Mouse (Mus musculus) liver, adult (tissue): ENCODE results near the gene Tpm4.

ENCODE experiments used
- GATA4 ChIP-seq: IDR thresholded peaks from 2 replicates; pipeline ENCODE4 v1.6.1; 2014; ENCODE audit warnings: mild to moderate bottlenecking, low read length; ENCODE audit not compliant: insufficient replicate concordance

Gene Tpm4

DNA sequence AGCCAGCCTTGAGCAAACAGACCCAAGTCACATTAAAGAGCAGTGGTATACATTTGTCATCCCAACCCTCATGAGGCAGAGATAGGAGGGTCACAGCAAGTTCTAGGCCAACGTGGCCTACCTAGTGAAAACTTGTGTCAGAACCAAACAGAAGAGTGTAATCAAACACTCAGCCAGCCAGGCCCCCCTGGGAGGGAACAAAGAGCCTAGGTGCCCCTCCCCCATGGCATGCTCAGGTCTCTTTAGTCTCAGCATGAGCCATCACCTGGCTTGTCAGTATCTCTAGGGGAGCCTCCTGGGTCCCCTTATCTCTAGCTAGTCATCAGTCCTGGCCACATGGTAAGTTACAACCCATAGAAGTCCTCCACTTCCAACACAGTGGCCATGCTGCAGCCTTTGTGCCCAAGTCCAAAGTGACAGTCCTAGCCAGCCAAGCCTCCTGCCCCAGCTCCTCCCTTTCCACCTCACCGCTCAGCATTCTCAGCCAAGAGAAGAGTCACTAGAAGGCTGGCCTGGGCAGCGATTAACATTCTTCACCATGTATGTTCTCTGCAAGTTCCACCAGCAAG lies 35.0 kb downstream of the Tpm4 start:
- peak; percentile 56; the same call in 1 of the 2 replicates for TF ChIP-seq GATA4

DNA sequence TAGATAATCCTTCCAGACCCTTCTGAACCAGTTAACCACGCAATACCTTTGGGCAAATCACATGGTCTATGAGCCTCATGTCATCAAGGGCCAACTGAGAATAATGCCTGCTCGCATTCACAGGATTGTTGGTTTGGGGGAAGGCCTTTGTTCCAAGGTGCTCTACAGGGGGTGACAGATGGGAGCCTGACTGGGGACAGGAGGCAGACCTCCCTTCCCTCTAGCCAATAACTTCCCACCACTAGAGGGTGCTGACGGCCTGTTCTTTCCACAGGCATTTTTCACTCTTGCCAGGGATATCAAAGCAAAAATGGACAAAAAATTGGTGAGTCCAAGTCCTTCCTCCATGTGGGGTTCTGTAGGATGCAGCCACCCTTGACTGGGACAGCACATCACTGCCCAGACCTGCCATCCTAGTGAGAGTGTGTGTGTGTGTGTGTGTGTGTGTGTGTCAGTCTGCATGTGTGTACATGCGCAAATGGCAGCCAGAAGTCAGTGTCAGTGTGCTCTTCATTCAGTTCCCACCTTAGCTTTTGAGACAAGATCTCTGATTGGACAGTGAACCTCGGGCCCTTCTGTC lies 42.7 kb downstream of the Tpm4 start:
- TF ChIP-seq GATA4, result no peak

DNA sequence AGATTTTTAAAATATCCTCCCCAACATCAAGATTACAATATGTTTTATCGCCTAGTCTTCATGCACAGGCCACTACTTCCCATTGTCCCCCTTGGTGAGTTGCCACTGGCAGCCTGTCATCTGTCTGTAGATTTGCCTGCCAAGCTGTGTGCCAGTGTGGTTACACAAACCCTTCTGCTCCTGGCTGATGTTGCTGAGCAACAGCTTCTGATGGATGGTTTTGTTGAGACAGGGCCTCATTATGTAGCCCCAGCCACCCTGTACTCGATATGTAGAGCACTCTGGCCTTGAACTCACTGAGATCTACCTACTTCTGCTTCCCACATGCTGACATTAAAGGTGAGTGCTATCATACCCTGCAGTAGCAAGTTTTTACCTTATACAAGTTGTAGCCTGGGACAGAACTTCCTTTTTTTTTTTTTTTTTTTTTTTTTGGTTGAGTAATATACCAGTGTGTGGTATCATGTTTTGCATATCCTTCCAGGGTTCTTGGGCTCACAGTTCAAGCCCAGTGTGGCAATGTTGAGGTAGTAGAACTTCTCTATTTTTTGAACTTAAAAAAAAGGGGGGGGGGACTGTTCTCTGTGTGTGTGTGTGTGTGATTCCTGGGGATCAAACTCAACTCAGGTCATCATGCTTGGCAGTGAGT lies 48.9 kb downstream of the Tpm4 start:
- TF ChIP-seq GATA4, result no peak

DNA sequence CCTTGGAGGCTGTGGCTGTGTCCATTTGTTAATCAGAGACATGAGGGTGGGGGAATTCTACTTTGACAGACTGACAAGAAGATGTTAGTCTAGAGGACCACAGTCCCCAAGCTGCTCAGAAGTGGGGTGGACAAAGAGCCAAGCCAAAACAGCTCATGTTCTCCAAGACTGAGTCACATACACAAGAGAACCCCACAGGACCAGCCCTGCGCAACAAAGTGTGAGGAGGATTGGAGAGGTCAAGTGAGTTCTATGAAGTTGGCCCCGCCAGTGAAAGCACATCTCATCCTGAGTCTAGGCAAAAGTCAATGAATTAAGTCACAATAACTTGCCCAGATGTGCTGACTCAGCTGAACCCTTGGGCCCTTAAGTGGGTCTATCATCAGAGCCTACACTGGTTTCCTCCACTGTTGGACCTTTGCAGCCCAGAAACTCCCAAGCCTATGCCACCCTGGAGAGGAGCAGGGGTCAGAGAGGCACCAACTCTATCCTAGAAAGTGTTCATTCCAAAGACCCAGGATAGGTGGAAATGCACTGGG lies 53.1 kb downstream of the Tpm4 start:
- no peak for TF ChIP-seq GATA4

DNA sequence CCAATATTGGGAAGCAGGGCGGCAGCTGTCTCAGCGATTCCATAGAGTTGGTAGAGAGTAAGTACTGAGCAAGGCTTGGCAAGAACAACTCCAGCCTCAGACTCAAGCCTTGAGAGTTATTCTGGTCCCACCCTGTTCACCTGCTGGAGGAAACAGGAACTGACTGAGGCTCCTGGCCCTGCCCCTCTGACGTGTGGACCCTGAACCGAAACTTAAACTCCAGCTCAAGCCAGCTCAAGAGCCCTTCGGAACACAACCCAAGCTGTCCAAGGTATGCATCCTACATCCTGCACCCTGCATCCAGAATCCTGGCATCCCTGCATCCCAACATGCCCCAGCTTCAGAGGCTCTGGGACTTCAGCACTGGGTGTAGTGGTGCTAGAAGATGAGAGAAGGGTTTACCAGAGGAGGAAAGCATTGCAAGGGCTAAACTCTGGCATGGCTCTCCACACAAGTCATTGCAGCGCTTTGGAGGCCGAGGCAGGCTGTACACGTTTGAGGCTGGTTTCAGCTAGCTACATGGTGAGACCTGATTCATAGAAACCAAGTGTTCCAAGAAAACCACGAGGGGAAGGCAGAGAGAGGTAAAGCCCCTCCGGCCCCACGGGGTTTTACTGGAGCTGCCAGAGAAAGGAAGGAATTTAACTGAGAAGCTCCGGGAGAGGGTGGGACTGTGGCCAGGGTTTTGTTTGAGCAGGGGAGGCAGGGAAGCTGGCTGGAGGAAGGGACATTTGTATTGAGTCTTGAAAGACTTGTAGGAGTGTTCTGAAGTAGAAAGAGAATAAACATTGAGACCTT lies 54.8 kb downstream of the Tpm4 start, which contains the start of gene Hsh2d:
Gene Hsh2d, plus strand, starts transcription at position 222 of the 798 bp plus-strand sequence.
- no peak for TF ChIP-seq GATA4

DNA sequence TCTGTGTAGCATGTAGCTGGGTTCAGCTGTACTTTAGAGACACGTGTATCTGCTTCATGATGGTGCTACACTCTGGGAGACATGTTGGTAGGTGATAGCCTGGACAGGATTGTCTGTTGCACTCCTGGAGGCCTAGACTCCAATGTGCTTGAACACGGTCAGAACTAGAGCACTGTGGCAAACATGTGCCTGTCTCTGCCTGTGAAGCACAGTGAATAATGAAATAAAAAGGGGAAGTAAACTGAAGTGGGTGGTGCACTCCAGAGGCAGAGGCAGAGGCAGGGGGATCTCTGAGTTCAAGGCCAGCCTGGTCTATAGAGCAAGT lies 55.4 kb downstream of the Tpm4 start:
- no peak for TF ChIP-seq GATA4

DNA sequence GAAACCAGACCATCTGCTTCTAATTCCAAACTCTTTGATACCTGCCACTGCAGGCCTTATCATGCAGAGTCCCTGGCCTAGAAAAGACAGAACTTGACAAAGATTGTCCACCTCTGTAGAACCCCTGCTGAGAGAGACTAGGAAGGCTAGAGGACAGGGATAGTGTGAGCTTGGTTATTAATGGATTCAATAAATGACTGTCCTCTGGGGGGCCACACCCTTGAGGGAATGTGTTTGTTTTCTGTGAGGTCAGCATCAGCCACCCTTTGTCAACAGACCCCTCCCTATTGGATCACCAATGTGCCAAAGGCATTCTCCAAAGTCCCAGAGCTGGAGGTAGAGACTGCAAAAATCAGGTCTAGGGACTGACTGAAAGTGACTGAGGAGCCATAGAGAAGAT lies 57.3 kb downstream of the Tpm4 start:
- no peak for TF ChIP-seq GATA4

DNA sequence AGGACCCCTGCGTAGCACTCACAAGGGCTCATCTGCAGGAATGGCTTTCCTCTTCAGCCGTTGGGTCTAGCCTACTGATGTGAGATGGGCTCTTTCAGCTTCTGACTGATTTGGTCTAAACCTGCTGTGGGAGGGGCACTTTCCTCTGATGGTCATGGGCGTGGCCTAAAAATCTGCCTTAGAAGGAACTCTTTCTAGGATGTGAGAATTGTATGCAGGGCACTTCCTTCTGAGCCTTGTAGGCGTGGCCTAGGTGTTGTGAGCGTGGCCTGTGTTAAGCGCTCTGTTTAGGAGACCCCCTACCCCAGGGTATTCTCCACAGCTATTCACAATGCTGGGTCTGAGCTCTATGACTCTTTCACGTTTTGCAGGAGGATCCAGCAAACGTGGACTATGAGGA lies 63.2 kb downstream of the Tpm4 start:
- no peak for TF ChIP-seq GATA4
